Mouse (Mus musculus) heart, embryonic 12.5 days (tissue): ENCODE results near the gene 2810006K23Rik. TPM values are rescaled to one million over a fixed set of nuclear protein-coding genes. Genes with fewer than 3 reads are reported as not detected.
"Not testable (repeated sequence)": the region's sequence is repeated elsewhere in the genome, so short reads cannot be mapped to it uniquely, and the experiment has no call there.

Experiments used
- ATAC-seq: fragments of 200-750 bp; cut with Nextera tagmentation; 2 replicates; pipeline ENCODE4 v1.8.0; 2017; ENCODE audit warnings: moderate TSS enrichment, moderate library complexity; ENCODE audit not compliant: insufficient number of reproducible peaks, low FRiP score
- H3K27ac ChIP-seq: fragments of 300-500 bp; sonication (generic); 2 replicates; pipeline ENCODE4 v1.5.1; 2016; ENCODE audit warnings: mild to moderate bottlenecking, moderate library complexity; ENCODE audit not compliant: poor library complexity, severe bottlenecking
- H3K27me3 ChIP-seq: fragments of 300-500 bp; sonication (generic); replicated peaks from 2 replicates; pipeline ENCODE4 v1.6.1; 2016; ENCODE audit warnings: mild to moderate bottlenecking, moderate library complexity
- H3K36me3 ChIP-seq: fragments of 300-500 bp; sonication (generic); 2 replicates; pipeline ENCODE4 v1.6.1; 2016; ENCODE audit warnings: mild to moderate bottlenecking, moderate library complexity
- H3K4me1 ChIP-seq: fragments of 300-500 bp; sonication (generic); replicated peaks from 2 replicates; pipeline ENCODE4 v1.6.1; 2016; ENCODE audit warnings: mild to moderate bottlenecking
- H3K4me2 ChIP-seq: fragments of 300-500 bp; sonication (generic); 2 replicates; pipeline ENCODE4 v1.6.1; 2016; ENCODE audit warnings: mild to moderate bottlenecking, moderate library complexity
- H3K4me3 ChIP-seq: fragments of 300-500 bp; sonication (generic); 2 replicates; pipeline ENCODE4 v1.5.1; 2016; ENCODE audit warnings: mild to moderate bottlenecking
- H3K9ac ChIP-seq: fragments of 300-500 bp; sonication (generic); 2 replicates; pipeline ENCODE4 v1.6.1; 2016; ENCODE audit warnings: mild to moderate bottlenecking, moderate library complexity
- H3K9me3 ChIP-seq: fragments of 300-500 bp; sonication (generic); replicated peaks from 2 replicates; pipeline ENCODE4 v1.6.1; 2016; ENCODE audit warnings: mild to moderate bottlenecking, moderate library complexity
- WGBS: fragments of 180-500 bp; shearing (Covaris S2); methylation state at CpG from one replicate; pipeline ENCODE4 v1.1.7; 2016; 5-methylcytosine and 5-hydroxymethylcytosine counted together
- polyA plus RNA-seq: library from polyadenylated mRNA; unstranded; fragments of >200 nt; fragmentation: Nextera tagmentation; extraction: Ambion mirVana; gene quantifications from 2 replicates; pipeline ENCODE4 v1.2.1, GENCODE M21; 2016

Gene 2810006K23Rik
- 18.2 and 19.4 TPM in 2 replicates for polyA plus RNA-seq

DNA sequence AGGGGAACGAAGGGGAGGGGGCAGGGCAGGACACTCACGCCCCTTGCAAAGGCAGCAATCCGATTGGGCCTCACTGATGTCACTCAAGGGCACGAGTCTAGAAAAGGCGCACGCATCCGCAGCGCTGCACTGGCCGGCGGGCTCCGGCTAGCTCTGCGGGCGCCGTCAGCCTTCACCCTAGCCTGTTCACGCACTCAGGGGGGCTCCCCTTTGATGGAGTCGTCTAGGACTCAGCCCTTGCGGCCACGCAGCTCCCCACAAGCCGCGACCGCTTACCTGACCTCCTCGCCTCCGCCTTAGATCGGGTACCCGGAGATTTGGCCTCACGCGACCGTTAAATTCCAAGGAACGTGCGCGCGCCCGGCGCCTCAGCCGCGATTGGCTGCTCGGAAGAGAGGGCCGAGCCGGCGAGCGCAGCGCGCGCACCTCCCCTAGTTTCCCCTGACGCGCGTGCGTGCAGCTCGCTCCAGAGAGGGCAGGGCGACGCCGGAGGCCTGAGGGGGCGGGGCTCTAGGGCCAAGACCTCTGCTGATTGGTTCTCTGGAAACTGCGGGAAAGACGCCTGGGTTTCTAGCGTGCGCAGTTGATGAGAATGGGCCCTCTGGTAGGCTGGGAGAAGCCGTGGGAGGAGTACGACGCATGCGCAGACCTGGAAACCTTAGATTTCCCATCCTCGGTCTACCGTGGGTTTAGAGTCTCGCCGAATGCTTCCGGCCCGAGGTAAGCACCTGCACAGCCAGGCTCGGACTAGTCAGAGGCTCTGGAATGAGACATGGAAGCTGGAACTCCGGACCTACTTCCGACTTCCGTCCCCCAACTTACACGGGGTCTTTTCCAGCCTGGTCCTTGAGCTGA, at the start of gene 2810006K23Rik, which contains the start of gene Mphosph9:
TSS of gene 2810006K23Rik (plus strand) at position 580 of the 855 bp plus-strand sequence.
TSS of gene Mphosph9 (minus strand) at position 463 of the 855 bp plus-strand sequence.
- Histone ChIP-seq H3K4me1 (peaks cover 14% of the 10 kb centered on the region), H3K27me3 (no peaks in the 10 kb centered on the region), H3K4me2 (peak within 1 kb of the TSS; percentile 75), H3K4me3 (peak within 1 kb of the TSS; percentile 56), H3K9ac (peak within 1 kb of the TSS; percentile 77), H3K27ac (peak within 1 kb of the TSS; percentile 89), H3K36me3 (peaks cover 13% of the 10 kb centered on the region), H3K9me3 (no peaks in the 10 kb centered on the region)
- WGBS: under 1% methylated on average over 72 of the region's 72 CpGs
- peak; percentile 98 for ATAC-seq

GRCm38 (mm10) chr5:124282854-124283253, 45.0 kb upstream of the 2810006K23Rik start:
- Histone ChIP-seq H3K4me2 (no peak overlapping the region), H3K4me1 (no peaks in the 10 kb centered on the region), H3K27ac (no peak overlapping the region), H3K9ac (no peak overlapping the region), H3K4me3 (no peak overlapping the region), H3K27me3 (no peaks in the 10 kb centered on the region), H3K9me3 (peaks cover 1% of the 10 kb centered on the region), H3K36me3 (peaks cover 81% of the 10 kb centered on the region)
- WGBS: 78% methylated on average over 2 of the region's 2 CpGs
- ATAC-seq: no peak

DNA sequence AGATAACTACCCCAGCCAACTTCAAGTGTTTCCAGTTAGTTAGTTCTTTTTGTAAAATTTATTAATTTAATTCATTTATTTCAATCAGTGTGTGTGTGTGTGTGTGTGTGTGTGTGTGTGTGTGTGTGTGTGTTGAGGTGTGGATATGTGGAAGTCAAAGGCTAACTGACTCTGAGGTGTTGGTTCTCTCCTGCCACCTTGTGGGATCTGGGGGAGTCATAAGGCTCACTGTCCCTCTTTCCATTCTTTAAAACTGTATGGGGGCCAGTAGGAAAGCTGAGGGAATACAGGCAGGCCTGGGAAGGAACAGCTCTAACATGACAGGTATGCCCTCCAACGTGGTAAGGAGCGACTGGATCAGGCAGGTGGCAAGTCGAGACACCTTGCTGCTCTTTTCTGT, 43.6 kb upstream of the 2810006K23Rik start:
- peaks cover 3% of the 10 kb centered on the region for H3K9me3 ChIP-seq
- H3K9ac ChIP-seq: no peak overlapping the region
- no peaks in the 10 kb centered on the region for H3K4me1 ChIP-seq
- H3K4me3 ChIP-seq: no peak overlapping the region
- H3K27me3 ChIP-seq: no peaks in the 10 kb centered on the region
- H3K36me3 ChIP-seq: peaks cover 82% of the 10 kb centered on the region
- no peak overlapping the region for H3K4me2 ChIP-seq
- WGBS: 62% methylated on average over 3 of the region's 3 CpGs
- ATAC-seq: no peak
- H3K27ac ChIP-seq: no peak overlapping the region

GRCm38 (mm10) chr5:124287616-124288247, 40.2 kb upstream of the 2810006K23Rik start:
- 97% methylated on average over 6 of the region's 6 CpGs for WGBS
- peaks cover 82% of the 10 kb centered on the region for H3K36me3 ChIP-seq
- no peak for ATAC-seq
- no peaks in the 10 kb centered on the region for H3K27me3 ChIP-seq
- no peak overlapping the region for H3K4me3 ChIP-seq
- H3K4me1 ChIP-seq: no peaks in the 10 kb centered on the region
- no peak overlapping the region for H3K27ac ChIP-seq
- no peak overlapping the region for H3K9ac ChIP-seq
- no peak overlapping the region for H3K4me2 ChIP-seq
- H3K9me3 ChIP-seq: peaks cover 3% of the 10 kb centered on the region

GRCm38 (mm10) chr5:124290216-124290615, 37.7 kb upstream of the 2810006K23Rik start:
- H3K4me3 ChIP-seq: no peak overlapping the region
- peaks cover 87% of the 10 kb centered on the region for H3K36me3 ChIP-seq
- H3K27me3 ChIP-seq: no peaks in the 10 kb centered on the region
- ATAC-seq: no peak
- H3K27ac ChIP-seq: no peak overlapping the region
- 82% methylated on average over 4 of the region's 4 CpGs for WGBS
- H3K9me3 ChIP-seq: peaks cover 3% of the 10 kb centered on the region
- no peak overlapping the region for H3K9ac ChIP-seq
- H3K4me1 ChIP-seq: peaks cover 3% of the 10 kb centered on the region; the same call in 1 of the 2 replicates
- H3K4me2 ChIP-seq: no peak overlapping the region

DNA sequence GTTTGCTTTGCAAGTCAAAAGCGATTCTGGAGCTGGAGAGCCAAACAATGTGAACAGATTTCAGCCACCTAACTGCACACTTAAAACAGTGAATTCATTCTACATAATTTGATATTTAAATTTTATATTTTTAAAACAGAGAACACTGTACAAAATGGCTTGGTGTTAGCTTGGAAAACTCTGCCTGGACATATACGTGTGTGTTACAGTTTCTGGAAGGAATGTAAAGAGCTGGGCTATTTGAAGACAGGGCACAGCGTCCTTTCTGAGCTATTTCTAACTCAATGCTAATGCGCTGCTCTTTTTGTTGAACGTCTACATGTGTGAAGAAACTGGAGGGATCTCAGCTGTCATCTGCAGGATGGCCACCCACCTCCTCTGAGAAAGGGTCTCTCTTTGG, 33.9 kb upstream of the 2810006K23Rik start:
- Histone ChIP-seq H3K4me1 (peaks cover 3% of the 10 kb centered on the region; the same call in 1 of the 2 replicates), H3K27me3 (no peaks in the 10 kb centered on the region), H3K4me3 (no peak overlapping the region), H3K9ac (no peak overlapping the region), H3K9me3 (no peaks in the 10 kb centered on the region), H3K4me2 (no peak overlapping the region), H3K27ac (peak overlapping the region; percentile 59; the same call in 1 of the 2 replicates), H3K36me3 (peaks cover 86% of the 10 kb centered on the region)
- ATAC-seq: no peak
- WGBS: 79% methylated on average over 5 of the region's 5 CpGs

GRCm38 (mm10) chr5:124296475-124296874, 31.4 kb upstream of the 2810006K23Rik start:
- Histone ChIP-seq H3K27ac (no peak overlapping the region), H3K9ac (no peak overlapping the region), H3K27me3 (no peaks in the 10 kb centered on the region), H3K4me3 (no peak overlapping the region), H3K4me2 (no peak overlapping the region), H3K36me3 (peaks cover 67% of the 10 kb centered on the region), H3K9me3 (no peaks in the 10 kb centered on the region), H3K4me1 (peaks cover 12% of the 10 kb centered on the region)
- 81% methylated on average over 4 of the region's 4 CpGs for whole genome bisulfite sequencing
- ATAC-seq: no peak

GRCm38 (mm10) chr5:124299307-124299706, 28.6 kb upstream of the 2810006K23Rik start:
- H3K36me3 ChIP-seq: peaks cover 59% of the 10 kb centered on the region
- 62% methylated on average over 4 of the region's 4 CpGs for WGBS

GRCm38 (mm10) chr5:124300132-124300531, 27.8 kb upstream of the 2810006K23Rik start:
- H3K9ac ChIP-seq: no peak overlapping the region

More at GRCm38 (mm10) chr5:124299307-124299706, 28.6 kb upstream of the 2810006K23Rik start:
- not testable (repeated sequence) for ATAC-seq, H3K4me2 ChIP-seq, H3K27ac ChIP-seq, H3K9ac ChIP-seq, H3K4me3 ChIP-seq, H3K9me3 ChIP-seq, H3K27me3 ChIP-seq
- H3K4me1 ChIP-seq: peaks cover 10% of the 10 kb centered on the region

GRCm38 (mm10) chr5:124302853-124303252, 25.0 kb upstream of the 2810006K23Rik start:
- ATAC-seq, H3K27me3 ChIP-seq, H3K9me3 ChIP-seq, H3K9ac ChIP-seq, H3K4me1 ChIP-seq, H3K4me3 ChIP-seq, H3K4me2 ChIP-seq, H3K27ac ChIP-seq: not testable (repeated sequence)
- peaks cover 63% of the 10 kb centered on the region for H3K36me3 ChIP-seq
- WGBS: 94% methylated on average over 6 of the region's 6 CpGs

More at GRCm38 (mm10) chr5:124300132-124300531, 27.8 kb upstream of the 2810006K23Rik start:
- Histone ChIP-seq H3K9me3 (no peaks in the 10 kb centered on the region), H3K4me2 (no peak overlapping the region; the same call in 1 of the 2 replicates), H3K4me3 (no peak overlapping the region), H3K27me3 (no peaks in the 10 kb centered on the region), H3K4me1 (peaks cover 9% of the 10 kb centered on the region), H3K36me3 (peaks cover 56% of the 10 kb centered on the region), H3K27ac (peak overlapping the region; percentile 57)
- ATAC-seq: peak; percentile 57; the same call in 1 of the 2 replicates
- 35% methylated on average over 4 of the region's 4 CpGs for WGBS

- Histone ChIP-seq H3K36me3 (peaks cover 72% of the 10 kb centered on the region), H3K9me3 (peaks cover 8% of the 10 kb centered on the region), H3K4me2 (no peak overlapping the region), H3K4me3 (no peak overlapping the region), H3K27me3 (no peaks in the 10 kb centered on the region), H3K9ac (no peak overlapping the region), H3K4me1 (peaks cover 12% of the 10 kb centered on the region), H3K27ac (peak overlapping the region; percentile 11; the same call in 1 of the 2 replicates)
- WGBS: 72% methylated on average over 10 of the region's 10 CpGs
- ATAC-seq: no peak
Measured at GRCm38 (mm10) chr5:124309155-124309554, 18.7 kb upstream of the 2810006K23Rik start.
